Mouse (Mus musculus): ENCODE results near the gene Mapk10. TPM values are rescaled to one million over a fixed set of nuclear protein-coding genes. Genes with fewer than 3 reads are reported as not detected.

Mapk10 gene
- polyA plus RNA-seq, 2 experiments from 2014 or later, result not detected

DNA sequence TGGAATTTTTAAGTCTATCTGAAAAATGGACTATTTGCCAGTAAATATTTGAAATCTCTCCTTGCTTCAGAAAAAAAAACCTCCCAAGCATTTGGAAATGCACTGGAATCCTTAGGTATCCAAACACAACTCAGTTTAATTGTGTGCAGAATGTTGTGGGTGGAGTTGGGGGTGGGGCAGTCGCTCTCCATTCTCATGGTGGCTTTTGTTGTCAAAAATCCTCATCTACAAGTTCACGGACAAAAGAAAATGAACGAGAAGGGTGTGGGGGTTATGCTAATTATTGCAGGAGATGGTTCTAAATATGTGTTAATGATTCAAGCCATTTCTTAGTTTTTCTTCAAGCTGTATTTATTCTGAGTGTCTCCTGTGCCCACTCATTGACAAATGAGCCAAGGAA, 49.6 kb downstream of the Mapk10 start:
- ATAC-seq, result no peak

DNA sequence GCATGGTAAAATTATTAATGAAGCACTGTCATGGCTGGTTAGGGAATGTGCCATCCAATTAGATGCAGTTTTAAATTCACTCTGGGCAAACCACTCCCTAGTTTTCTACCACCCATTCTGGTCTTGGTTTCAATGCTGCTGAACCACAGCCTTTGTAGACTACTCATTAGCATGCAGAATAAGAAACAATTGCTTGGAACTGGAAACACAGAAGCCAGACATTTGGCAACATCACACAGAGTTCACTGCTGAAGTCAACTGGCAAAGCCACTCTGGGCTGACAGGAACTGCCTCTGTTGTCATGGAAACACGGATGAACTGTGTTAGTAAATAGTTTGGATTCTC, 50.0 kb downstream of the Mapk10 start:
- ATAC-seq, result no peak

DNA sequence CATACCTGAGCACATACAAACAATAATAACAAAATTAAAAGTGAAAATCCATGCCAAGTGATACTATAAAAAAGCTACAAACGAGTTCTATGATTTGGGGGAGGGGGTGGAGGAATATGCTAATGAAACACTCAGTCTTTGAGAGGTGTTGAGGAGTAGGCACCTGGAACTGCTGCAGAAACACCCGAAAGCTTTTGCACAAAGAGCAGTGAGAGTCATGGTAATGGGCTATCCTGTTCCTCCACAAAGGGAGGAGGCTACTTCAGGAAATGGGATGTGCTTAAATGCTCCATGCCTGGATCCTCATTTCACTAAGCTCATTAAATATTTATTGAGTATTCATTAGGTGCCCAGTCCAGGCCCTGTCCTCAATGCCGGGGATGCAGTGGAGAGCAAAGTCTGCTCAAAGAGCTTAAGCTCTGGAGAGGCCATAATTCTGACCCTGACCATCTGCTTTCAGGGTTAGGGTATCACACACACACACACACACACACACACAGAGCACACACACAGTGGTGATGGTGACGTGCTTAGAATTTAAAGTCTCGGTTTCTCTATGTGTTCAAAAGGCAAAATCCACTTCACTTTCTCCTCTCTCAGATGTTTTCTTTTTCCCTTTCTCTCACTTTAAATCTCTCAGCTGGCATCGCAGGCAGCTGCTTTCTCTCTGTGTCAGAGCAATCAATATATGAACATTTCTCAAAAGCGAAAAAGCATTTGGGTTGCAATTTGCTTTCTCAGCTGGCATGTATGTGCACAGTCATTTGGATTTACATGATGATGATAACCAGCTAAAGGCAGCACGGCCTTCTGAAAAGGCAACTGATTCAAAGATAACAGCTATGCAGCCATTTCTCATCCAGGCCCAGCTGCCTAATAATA, 50.6 kb downstream of the Mapk10 start:
- no peak for ATAC-seq

DNA sequence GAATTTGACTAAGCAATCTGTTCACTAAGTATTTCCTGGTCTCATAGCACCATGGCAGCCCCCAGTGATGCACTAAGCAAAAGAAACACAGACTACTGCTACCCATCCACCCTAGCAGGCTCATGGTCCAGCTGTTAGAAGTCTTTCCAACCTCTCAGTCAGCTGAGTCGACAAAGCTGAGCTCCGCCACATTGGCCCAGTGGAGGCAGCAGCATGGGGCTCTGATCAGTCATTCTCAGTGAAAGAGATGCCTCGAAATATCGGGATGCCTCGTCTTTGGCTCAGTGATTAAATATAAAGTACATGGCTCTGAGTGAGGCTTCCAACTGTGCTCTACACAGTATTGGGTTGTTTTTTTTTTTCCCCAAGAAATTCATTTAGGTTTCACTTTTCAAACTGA, 70.2 kb downstream of the Mapk10 start:
- ATAC-seq, result no peak

DNA sequence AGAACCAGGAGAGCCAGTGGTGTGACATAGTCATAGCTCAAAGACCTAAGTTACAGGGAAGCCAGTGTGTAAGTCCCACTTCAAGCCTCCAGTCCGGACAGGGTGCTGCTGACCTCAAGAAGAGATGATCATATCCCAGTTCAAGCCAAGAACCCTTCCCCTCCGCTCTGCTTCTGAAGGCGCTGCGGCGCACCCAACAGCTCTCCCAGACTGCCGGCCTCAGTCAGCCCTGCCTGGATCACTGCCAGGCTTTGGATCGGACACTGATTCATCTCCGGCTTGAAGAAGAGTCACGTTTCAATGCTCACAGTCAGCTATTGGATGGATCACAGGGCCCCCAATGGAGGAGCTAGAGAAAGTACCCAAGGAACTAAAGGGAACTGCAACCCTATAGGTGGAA, 76.3 kb downstream of the Mapk10 start:
- no peak for ATAC-seq

DNA sequence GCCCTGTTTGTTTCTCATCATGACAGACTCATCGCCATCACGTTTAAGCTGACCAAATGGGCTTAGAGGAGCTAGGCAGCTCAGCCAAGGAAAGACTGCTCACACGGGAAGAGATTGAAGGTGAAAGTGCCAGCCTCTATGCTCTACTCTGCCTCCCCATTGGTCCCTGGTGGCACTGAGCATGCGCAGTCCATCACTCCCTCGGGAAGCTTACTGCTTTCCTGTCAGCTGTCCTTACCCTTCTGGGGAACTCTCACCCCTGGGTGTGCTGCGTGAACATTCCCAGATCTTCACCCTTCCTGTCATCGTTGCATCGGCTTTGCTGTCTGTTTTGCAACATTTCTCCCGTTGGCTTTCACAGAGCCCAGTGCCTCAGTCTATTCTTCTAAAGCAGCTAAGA, 77.5 kb downstream of the Mapk10 start:
- ATAC-seq, result no peak

DNA sequence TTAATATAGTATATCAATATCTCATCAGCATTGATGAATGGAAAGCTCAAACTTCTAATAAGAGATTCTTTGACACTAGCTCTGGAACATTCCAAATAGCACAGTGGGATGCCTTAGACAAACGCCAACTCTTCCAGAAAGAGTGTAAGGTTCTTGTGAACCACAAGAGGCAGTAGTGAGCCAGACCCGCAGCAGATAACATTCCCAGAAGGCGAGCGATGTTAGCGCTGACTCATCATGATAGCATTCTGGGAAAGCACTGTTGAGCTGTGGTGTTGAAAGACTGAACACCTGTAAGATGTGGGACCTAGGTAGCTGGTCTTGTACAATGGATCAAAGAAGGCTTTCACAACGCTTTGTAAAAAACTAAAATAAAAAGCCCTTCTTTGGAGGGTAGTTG, 78.3 kb downstream of the Mapk10 start:
- ATAC-seq, result no peak

DNA sequence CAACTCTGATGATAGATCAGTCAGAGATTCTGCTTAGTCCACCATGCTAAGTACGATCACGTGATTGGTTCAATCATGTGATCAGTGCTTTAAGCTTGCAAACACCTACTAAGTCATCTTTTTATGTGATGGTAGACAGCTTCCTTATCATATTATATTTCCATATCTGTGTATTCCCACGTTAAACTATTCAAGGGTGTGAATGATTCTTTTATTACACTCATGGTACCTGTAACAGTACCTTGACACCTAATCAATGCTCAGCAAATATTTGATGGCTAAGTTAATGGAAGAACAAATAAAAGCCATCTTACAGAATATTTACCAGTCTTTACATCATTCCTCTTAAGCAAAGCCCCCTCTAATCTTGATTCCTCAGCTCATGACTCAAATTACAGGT, 91.5 kb downstream of the Mapk10 start:
- no peak for ATAC-seq

DNA sequence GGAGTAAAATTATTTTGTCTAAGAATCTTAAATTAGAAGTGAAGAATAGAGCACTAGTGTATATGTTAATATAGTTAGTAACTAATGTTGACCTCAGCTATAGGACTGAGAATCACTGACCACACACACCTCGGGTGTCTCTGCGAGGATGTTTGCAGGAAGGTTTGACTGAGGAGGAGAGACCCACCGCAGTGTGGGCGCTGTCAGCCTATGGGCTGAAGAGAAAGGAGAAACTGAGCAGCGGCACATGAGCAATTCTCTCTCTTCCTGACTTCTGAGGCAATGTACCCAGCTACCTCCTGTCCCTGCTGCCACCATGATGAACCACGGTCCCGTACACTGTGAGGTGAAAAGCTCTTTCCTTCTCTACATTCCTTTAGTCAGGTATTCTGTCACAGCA, 95.6 kb downstream of the Mapk10 start:
- ATAC-seq, result no peak

DNA sequence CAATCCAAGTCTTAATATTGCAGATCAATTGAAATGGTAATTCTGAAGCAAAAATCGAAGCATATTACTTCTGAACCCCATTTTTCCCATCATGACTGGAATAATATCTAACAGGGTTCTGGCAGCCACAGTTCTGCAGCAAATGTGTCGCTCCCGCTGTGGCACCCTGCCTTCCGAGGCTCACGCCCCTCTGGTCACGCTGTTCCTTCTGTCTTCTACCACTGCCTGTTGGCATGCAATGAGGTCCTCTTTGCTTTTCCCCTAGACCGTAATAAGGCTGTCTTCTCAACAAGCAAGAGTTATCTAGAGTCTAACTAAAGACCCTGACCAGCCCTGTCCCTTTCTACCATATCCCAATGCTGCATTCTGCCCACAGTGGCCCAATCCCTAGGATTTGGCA, 98.7 kb downstream of the Mapk10 start:
- ATAC-seq, result no peak

DNA sequence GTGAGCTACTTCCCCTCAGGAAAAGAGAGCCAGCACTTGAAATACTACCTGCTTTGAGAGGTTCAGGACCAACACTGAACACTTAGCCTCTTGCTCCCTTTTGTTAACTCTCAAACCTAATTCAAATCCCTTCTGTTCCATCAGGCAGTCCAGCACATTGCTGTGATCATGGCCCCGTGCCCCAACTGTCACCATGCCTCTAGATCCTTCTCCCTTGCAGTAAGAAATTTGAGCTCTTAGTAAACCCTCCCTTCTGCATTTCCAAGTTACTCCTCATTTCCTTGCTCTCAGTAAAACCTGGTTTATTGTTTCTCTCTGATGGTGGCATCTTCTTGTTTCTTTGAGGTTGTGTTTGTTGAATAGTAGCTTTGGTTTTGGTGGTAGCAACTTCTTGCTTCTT, 101.7 kb downstream of the Mapk10 start:
- ATAC-seq, result no peak

DNA sequence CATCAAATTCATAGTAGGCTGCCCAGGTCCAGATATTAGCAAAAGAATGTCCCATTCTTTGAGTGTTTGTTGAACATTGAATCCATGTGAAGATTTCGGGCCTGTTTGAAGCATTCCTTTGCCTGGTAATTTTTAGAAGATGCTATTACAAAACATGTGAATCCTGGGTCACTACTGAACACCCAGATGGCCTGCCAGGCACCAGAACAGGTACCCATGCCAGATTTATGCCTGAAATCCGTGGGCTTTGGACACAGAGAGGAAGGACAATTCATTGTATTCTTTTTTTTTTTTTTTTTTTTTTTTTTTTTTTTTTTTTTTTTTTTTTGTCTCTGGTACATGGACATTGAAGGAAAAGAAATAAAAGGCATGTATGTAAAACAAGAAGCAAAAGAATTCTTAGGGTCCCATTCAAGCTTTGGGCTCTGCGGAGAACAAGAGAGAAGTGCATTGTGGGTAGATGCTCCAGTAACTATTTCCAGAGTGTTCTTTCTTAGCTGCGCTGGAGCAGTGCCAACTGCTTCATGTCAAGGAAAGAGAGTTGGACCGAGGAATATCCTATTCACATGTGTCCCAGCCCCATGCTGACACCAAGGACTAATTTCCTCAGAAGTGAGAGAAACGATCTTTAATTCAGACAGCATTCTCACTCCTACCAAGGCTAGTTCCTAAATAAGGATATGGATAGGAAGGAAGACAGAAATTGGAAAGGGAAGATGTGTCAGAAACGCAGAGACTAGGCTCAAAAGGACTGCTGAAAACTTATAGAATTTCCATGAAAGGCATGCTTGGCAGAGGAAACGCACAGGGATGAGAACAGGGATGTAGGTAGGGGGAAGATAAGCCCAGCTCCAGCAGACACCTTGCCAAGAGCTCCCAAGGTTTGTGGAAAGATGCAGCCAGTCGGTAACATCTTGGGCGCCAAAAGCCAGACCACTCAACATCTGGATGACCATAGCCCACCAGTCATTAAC, 105.4 kb downstream of the Mapk10 start:
- no peak for ATAC-seq

DNA sequence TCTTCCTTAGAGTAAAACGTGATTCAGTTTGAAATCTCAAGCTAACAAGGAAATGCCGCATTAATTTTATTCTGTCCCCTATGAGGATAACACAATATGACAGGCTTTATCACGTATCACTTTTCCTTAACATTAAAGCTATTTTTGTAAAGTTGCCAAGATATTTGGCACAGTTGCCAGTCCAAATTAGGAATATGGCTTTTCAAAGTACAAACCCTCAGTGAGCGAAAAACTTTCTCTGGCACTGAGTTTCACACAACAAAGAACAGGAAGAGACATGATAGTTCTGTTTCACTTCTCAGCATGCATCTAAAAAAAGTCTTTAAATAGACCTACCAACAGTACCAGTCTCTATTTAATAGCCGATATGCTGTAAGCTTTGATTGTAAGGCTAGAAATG, 107.1 kb downstream of the Mapk10 start:
- no peak for ATAC-seq

DNA sequence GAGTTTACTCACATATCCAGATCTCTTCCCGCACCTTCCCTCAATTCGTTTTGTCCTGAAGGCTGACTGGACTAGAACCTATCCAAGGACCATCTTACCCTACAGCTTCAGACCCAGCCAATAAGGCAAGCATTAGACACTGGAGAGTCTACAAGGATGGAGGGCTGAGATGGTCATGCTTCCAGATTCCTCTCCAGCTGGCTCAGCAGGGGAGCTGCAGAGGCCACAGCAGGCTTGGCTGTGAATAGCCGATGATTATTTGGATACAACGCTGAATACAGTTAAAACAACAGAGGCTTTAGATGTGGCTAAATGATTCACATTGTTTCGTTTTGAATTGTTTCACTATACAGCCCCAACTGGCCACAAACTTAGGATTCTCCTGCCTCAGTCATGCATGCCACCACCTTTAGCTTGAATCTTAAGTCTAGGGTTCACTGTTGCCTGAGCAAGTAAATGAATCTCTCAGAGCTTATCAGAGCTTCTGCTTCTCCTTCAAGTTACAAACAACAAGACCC, 108.2 kb downstream of the Mapk10 start:
- no peak for ATAC-seq

DNA sequence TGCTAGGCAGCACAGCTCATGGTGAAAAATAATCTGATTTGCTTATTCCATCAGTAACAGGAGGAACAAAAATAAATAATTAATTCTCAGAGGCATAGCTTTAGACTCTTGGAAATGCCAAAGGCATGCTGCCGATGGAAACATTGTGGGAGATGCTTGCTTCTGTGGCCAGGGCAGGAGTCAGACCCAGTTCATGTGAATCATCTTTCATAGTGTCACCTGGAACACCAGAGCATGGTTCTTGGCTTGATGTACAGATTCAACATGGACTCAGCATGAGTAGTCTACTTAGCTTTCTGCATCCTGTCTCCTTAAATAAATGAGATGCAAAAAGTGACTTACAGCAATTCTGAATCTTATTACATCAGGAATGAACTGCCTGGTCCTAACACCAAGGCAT, 109.0 kb downstream of the Mapk10 start:
- no peak for ATAC-seq

DNA sequence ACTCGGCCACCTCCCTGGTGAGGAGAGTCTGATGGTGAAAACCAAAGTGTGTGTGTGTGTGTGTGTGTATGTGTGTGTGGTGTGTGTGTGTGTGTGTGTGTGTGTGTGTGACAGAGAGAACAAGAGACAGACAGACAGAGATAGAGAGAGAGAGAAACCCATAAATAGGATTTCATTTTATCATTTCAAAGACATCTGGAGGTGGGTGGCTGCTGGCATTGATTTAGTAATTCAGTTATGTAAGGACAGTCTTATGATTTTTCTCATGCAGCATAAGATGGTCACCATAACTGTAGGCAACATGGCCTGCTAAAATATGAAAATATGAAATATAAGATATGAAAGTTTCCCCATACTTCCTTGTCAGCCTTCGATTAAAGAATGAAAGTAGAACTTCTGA, 117.0 kb downstream of the Mapk10 start:
- no peak for ATAC-seq

DNA sequence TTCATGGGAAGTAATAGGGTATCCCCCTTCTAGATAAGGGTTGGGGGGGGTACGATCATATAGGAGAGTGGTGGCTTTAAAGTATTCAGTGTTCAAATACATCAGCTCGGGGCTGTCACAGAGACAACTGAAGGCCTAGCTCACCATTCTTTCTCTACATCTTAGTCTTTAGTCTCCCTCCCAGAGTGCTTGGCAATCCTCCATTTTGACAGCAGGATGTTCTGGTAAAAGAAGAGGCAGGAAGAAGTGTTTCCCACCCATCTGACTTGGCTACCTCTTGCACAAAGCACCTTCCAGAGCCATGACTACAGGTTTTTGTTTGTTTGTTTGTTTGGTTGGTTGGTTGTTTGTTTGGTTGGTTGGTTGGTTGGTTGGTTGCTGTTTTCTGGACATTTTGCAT, 125.3 kb downstream of the Mapk10 start:
- ATAC-seq, result no peak

DNA sequence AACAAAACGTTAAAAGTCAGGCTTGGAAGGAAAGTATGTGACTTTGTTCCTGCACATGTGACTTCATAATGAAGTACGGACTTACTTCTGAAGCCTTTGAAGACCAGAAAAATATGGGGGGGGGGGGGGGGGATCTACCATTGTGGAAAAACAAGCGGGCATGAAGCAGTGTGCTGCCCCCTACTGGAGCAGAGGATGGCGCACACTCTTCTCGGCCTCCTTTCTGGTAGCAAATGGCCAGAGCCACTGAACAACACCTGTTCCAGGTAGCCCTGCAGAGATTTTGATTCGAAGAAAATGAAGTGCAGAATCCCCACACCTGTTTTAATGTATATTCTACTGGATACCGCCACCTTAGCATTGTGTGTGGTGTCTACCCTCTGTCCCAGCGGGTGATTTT, 135.7 kb downstream of the Mapk10 start:
- no peak for ATAC-seq

DNA sequence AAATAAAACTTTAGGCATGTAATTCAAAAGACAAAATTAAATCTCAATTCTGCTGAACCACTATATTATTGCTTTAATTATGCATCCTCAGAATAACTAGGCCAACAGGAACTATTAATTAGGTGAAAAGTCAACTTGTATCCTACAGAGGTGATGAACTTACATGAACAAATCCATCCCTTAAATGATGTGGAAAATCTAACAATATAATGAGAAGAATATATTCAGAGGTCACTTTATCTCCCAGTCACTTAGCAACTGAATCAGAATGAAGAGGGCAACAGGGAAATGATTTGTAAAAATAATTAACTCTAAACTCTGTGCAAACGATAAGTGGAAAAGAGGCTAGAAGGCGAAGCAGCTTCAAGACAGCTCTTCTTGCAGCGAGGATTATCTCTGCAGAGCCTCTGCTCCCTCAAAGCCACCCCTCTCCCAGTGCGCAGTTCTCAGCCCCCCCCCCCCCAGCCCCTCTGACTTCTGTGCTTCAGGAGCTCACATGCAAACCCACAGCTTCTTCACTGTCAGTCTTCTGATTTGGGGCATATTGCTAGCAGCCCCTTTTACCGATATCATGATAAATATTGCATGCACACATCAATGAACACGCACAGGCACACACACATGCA, 138.8 kb downstream of the Mapk10 start:
- no peak for ATAC-seq

DNA sequence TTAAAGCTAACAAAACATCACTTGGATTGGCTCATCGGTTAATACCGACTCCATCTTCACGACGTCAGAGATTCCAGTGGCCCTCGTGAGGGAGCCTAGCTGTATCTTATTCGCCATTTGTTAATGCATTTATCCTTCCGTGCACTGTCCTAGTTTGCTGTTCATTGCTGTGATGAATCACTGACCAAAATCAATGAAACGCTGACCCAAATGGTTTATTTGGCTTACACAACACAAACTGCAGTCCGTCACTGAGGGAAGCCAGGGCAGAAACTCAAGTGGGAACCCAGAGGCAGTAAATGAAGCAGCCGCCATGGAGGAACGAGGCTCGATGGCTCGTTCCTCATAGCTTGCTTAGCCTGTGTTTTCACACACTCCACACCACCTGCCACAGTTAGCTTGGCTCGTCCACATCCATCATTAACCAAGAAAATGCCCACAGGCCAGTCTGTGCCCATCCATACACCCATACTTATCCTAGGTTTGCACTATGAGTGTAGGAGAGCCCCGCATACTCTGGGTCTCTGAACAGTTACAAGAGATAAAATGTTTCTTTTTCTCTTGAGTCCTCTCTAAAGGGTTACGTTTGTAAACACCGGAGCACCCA, 140.0 kb downstream of the Mapk10 start:
- no peak for ATAC-seq

DNA sequence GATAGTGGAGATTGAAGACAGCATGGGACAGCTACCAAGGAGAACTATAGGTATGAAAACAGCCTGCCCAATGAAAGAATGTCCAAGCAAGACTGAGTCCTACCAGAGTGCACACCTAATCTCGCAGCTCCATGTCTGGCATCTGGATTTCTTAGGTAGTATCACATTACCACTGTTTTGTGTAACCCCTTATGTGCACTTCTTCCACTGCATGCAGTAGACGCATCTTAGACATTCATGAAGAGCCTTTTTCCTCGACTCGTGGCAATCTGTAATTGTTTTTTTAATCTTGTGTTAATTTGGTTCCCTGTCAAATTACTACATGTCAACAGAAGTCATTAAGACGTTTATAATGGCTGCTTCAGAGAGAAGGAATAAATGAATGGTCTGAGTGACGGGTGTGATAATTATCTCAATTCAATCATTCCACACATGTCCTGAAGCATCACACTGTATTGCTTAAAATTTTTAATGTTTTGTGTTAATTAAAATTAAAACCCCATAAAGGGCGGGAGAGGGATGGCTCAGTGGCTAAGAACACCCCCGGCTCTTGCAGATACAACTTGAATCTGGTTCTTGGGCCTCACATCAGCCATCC, 160.7 kb downstream of the Mapk10 start:
- ATAC-seq, result no peak

DNA sequence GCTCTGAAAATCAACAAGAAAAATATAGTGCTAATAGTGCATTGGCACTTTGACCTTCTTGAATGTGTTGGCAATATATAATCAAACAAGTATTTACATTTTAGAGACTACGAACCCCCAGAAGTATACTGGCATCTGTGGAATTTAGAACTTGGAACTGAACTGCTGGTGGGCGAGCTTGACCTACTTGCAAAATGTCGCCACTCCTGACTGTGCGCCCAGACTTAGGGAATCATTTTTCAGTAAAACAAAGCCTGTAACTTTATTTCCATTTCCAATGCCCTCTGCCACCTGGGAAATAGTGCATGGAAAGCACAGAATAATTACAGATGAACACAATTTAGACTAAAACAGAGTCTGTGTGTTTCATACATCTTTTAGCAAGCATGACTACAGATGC, 163.1 kb downstream of the Mapk10 start:
- ATAC-seq, result no peak

Data from CD4-positive, CD25-positive, alpha-beta regulatory T cell, adult 4 months (primary cell).